Comparison of ENCODE assay signal across 1 mouse cellular context in the genomic region with DNA sequence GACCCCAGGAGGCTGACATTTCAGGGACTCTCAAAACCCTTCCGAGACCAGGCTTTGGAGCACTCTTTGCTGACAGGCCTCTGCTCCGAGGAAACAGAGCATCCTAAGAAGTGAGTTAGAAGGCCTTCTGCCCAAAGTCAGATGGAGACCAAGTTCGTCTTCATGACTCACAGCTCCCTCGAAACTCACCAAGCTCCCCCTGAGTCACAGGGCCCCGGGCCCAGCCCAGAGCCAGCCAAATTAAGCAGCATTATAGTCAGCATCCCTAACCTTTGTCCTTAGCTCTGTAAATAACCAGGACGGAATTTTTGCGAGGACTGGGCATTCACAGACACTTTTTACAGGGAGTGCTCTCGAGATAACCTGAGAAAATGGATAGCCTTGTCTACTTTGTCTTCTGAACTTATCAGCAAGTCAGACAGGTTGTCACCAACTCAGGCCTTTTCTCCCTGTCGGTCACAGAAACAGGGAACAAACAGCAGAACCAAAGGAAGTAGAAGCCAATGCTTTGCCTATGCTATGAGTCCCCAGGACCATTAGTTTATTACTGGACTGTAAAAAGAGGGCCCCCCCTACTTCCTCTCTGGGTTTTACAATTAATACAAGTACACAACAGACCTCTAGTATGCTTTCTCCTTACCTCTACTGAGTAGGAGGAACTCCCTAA.
A peak's percentile ranks its signal among the peaks of the same experiment; 100 is the strongest.
TF ChIP-seq lines count a peak whose summit lies in the region.

No protein-coding gene starts in this region.

TF ChIP-seq in MEL, 35 proteins besides CTCF, POLR2A, EP300 and RAD21:
- peak; percentile 46; the same call in 1 of the 2 replicates for TF ChIP-seq SIN3A (IDR thresholded peaks at IDR 0.05; ENCODE audit: low read length)
- peak; percentile 8; the same call in 1 of the 2 replicates for TF ChIP-seq ETS1 (IDR thresholded peaks at IDR 0.05; ENCODE audit: low read depth, low read length)
- TF ChIP-seq UBTF (IDR thresholded peaks at IDR 0.05; ENCODE audit: borderline replicate concordance, insufficient read depth, low read depth, low read length), result no peak
- TF ChIP-seq USF2 (IDR thresholded peaks at IDR 0.05; ENCODE audit: borderline replicate concordance in 1 of 2, insufficient read depth in 1 of 2, low read depth in 1 of 2, low read length in 2 of 2), result no peak
- no peak for TF ChIP-seq POLR2AphosphoS2 (IDR thresholded peaks at IDR 0.05; ENCODE audit: low read length)
- TF ChIP-seq USF1 (IDR thresholded peaks at IDR 0.05; ENCODE audit: low read depth, low read length), result no peak
TF ChIP-seq in MEL: peak in this region for 2.
